Mouse (Mus musculus): ENCODE results near the gene Epc2. TPM values are rescaled to one million over a fixed set of nuclear protein-coding genes. Genes with fewer than 3 reads are reported as not detected.

Gene Epc2
- total RNA-seq, 2 experiments from 2014 or later, result 10.2 to 20.6 TPM

- ATAC-seq (replicated peaks; ENCODE audit: low FRiP score, poor library complexity, severe bottlenecking), result no peak
Observed at GRCm38 (mm10) chr2:49562688-49563350, 111.5 kb downstream of the Epc2 start.

GRCm38 (mm10) chr2:49569862-49570777, 118.8 kb downstream of the Epc2 start:
- no peak for ATAC-seq (replicated peaks; ENCODE audit: low FRiP score, poor library complexity, severe bottlenecking)

DNA sequence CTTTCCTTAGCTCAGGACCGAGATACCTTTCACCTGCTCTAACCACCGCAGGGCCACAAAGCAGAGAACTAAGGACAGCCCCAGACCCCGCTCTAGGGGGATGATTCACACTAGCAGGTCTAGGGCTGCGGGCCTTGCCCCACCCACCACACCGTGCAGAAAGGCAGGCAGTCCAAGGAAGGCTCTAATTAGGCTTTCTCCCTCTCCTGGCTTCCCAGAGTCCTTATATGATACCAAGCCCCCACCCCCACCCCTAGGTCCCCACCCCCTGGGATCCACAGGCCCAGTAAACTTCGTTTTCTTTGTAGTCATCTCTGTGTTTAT, 119.5 kb downstream of the Epc2 start:
- no peak for ATAC-seq (replicated peaks; ENCODE audit: low FRiP score, poor library complexity, severe bottlenecking)

GRCm38 (mm10) chr2:49571159-49571920, 120.1 kb downstream of the Epc2 start:
- no peak for ATAC-seq (replicated peaks; ENCODE audit: low FRiP score, poor library complexity, severe bottlenecking)

DNA sequence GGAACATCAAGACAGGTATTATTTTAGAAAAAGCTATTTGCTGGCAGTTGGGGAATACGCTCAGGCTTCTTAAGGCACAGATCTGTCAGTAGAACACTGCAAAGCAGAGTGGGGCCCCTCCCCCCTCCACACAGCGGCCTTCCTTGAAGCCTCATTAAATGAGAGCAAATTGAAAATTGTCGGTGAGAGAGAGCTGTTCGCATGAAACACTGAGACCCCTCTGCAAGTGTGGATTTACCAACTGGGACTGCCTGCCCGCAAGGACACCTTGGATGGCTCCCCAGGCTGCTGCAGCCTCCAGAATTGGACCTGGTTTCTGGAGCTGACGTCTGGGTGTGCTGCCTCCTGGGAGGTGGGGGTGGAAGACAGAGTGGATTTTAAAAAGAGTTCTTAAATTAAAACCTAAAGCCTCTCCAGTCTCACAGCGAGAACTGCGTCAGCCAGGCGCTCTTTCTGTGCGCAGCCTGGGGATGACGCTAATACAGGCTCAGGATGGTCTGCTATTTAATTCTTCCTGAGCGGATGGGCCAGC, 120.9 kb downstream of the Epc2 start:
- ATAC-seq (replicated peaks; ENCODE audit: low FRiP score, poor library complexity, severe bottlenecking), result no peak

- ATAC-seq (replicated peaks; ENCODE audit: low FRiP score, poor library complexity, severe bottlenecking), result no peak
Observed at GRCm38 (mm10) chr2:49572684-49573083, 121.4 kb downstream of the Epc2 start.

DNA sequence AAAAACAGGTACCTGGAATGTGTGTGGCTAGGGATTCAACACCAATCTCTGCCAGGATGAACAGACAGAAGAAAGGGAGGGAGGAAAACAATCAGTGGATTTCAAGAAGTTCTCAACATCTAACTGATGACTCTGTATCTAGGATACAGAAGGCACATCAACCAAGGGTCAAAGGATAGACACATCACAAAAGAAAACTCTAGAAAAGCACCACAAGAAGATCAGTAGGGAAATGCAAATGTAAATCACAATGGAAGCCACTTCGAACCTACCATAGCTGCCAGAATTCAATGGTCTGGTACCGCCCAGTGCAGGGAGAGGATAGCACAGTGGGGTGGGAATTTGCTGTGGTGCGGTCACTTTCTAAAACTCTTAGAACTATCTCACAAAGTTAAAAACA, 122.0 kb downstream of the Epc2 start:
- no peak for ATAC-seq (replicated peaks; ENCODE audit: low FRiP score, poor library complexity, severe bottlenecking)

DNA sequence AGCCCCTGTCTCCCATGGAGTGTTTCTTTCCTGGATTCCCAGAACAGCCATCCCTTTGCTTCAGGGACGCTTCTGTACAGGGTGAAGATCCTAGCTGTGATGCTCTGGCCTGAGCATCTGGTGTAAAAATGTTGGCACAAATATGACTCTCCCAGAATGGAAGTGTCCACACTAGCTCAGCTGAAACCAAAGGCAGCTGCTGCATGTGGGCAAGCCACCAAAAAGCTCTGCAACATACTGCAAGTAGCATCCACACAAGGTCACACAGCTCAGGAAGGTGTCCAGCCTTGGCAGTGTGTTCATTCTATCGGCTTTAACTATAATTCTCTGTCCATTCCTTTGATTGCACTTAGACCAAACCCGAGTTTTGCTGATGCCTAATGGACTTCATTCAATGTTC, 129.3 kb downstream of the Epc2 start:
- no peak for ATAC-seq (replicated peaks; ENCODE audit: low FRiP score, poor library complexity, severe bottlenecking)

DNA sequence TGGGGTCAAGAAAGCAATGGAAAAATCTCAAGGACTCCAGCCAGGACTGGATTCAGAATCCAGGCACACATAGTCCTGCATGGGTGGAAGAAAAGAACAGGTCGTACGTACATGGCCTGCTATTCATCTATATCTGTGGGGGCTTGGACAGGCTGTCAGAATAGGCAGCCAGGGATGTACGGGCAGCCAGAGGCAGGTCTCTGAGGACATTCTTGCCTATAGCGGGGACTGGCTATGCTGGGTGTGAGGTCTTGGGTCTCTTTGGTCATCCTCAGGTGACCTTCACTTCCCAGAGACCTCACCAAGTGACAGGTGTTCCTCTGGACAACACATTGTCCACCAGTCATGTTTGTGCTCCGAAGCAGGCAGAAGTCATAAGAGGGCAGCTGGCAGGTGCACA, 131.3 kb downstream of the Epc2 start:
- ATAC-seq (replicated peaks; ENCODE audit: low FRiP score, poor library complexity, severe bottlenecking), result no peak

DNA sequence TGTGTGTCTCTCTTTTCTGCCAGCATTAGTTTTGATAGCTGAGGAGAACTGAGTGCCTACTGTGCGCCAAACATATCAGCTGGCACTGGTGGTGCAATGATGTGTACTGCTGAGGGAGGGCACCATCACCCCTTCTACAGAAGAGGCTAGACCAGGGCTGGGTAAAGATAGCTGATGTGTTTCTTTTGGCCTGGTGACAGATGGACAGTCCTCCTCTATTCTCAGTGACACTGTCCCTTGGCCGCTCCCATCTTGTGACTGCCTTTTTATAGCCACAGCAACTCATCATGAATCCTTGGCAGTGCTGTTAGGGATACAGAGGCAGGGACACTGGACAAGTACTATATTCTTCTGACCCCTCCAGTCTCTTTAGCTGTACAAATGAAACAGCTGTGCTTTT, 132.0 kb downstream of the Epc2 start:
- no peak for ATAC-seq (replicated peaks; ENCODE audit: low FRiP score, poor library complexity, severe bottlenecking)

- ATAC-seq (replicated peaks; ENCODE audit: low FRiP score, poor library complexity, severe bottlenecking), result no peak
Observed at GRCm38 (mm10) chr2:49590450-49590849, 139.2 kb downstream of the Epc2 start.

GRCm38 (mm10) chr2:49592926-49593325, 141.6 kb downstream of the Epc2 start:
- ATAC-seq (replicated peaks; ENCODE audit: low FRiP score, poor library complexity, severe bottlenecking), result no peak

DNA sequence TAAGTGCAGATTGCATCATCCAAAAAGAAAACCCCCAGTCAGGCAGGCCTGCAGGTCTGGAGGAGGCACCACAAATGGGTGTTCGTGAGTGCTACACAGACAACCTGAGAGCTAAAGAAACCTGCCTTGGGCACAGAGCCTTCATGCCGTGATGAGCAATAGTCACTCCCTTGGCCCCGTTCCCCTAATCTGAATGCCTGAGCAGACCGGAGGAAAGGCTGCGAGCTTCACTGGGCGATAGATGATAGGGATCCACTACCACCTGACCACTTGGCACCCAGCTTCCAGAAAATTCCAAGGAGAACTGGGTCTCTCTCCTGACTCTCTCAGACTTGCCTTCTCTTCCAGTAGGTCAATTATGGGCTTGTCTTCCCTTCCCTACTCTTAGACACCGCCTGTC, 143.6 kb downstream of the Epc2 start:
- no peak for ATAC-seq (replicated peaks; ENCODE audit: low FRiP score, poor library complexity, severe bottlenecking)

DNA sequence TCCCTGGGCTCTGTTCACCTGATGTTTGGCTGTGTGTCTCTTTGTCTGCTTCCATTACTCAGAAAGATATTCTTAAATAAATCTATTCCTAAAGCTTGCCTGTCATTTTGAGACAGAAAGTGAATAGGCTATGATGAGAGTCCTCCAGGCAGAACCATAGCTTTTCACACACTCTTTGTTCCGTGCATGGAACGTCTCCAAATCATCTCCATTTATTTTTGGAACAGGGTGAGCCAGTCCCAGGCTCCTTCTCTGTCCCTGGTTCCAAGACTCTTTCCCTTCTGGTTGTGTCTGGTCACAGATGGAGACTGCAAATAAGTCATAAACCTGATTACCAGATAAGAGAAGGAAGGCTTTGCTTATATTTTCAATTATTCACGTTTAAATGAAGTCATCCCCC, 145.0 kb downstream of the Epc2 start:
- no peak for ATAC-seq (replicated peaks; ENCODE audit: low FRiP score, poor library complexity, severe bottlenecking)

GRCm38 (mm10) chr2:49600021-49600681, 148.9 kb downstream of the Epc2 start:
- ATAC-seq (replicated peaks; ENCODE audit: low FRiP score, poor library complexity, severe bottlenecking), result no peak

Other genes starting within 250 kb of the Epc2 start
- 0.19 TPM in 1 of 2 replicates, not detected in the other for gene Kif5c, start 167.8 kb downstream of the Epc2 start, total RNA-seq (2015; ENCODE audit: low replicate concordance)
- gene Kif5c, start 167.8 kb downstream of the Epc2 start, total RNA-seq (2017; ENCODE audit: low replicate concordance), result 0.51 and 5.2 TPM in 2 replicates

Measured in erythroblast, adult 5-6 weeks (primary cell).